Mouse (Mus musculus) induced T-regulatory cell, adult 2 months (primary cell): ENCODE results near the gene Themis3.

ENCODE experiments used
- DNase-seq: peaks from one replicate; pipeline ENCODE4 v3.0.0-alpha.2; 2012; ENCODE audit warnings: low read depth

Gene Themis3

GRCm38 (mm10) chr17:66594435-66594834, at the start of gene Themis3:
Themis3 (minus strand) TSS chr17:66594621.
- DNase-seq: no peak

GRCm38 (mm10) chr17:66637951-66638722, 43.7 kb upstream of the Themis3 start:
- no peak for DNase-seq

DNA sequence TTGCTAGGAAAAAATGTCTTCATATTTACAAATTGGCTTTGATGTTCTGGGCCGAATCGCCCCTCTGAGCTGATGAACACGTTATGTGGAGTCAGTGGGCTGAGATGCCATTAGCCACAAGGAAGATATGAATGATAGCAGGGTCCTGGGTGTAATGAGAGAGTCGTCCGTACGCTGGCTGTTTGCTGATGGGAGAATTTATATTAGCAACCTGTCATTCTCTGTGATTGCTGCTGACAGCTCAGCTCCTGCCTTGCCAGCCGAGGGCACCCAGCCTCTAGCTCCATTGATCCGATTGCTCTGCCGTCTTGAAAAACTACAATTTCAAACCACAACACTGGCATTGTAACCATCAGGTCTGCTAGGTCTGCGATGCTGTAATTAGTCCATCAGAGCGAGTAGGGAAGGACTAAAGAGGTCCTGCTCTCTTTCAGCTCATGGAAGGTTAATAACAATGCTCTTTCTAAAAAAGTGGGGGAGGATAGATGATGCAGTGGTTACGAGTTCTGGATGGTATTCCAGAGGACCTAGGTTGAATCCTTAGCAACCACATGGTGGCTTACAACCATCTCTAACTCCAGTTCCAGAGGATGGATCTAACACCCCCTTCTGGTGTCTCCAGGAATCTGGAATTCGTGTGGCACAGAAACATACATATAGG, 25.7 kb upstream of the Themis3 start:
- no peak for DNase-seq

- DNase-seq: no peak
Observed at GRCm38 (mm10) chr17:66619255-66619826, 24.9 kb upstream of the Themis3 start.

- DNase-seq: no peak
Observed at GRCm38 (mm10) chr17:66610032-66610431, 15.6 kb upstream of the Themis3 start.

DNA sequence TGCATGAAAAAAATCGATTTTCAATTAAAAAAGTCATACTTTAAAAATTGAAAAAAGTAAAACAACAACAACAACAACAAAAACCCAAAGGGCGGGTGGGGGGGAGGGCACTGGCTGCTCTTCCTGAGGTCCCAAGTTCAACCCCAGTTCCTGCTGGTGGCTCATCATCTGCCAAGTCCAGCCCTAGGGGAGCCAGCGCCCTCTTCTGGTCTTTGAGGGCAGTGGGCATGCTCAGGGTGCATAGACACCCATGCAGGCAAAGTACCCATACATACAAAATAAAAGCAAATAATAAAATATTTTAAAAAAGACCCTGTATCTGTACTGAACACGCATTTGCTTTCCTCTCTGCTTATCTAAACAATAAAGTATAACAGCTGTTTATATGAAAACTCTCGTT, 10.5 kb upstream of the Themis3 start:
- no peak for DNase-seq

DNA sequence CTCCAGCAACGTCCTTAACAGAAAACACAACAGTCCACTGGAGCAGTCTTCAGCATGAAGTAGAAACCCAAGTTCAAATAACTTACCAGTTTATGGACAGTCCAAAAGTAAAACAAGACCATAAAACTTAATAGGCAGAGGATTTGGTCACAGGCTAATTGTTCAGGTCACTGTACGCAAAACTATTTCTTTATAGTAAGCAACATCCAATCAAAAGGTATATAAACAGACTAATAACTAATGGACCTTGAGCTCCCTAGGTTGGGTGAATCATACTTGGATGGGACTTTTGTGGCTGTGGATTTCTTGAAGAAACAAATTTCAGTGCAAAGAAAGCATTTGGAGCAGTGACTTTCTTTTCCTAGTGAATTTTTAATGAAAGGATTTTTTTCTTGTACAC, 6.8 kb upstream of the Themis3 start:
- DNase-seq: no peak

DNA sequence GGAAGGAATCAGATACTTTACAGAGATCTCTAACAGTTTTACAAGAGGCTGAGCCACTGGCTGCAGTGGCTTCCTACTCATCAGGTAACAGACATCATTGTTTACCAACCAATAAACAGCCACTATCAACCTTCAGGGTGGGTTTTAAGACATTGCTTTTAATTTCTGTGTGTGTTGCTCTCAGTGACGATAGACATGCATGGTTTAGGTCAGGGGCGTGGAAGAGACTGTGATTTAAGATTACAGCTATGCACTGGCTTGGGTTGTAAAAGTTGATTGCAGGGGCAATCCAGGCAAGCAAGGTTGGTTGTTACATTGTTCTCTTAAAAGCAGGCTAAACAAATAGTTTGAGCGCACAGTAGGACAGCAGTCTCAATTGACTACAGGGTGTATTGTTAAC, 1.4 kb upstream of the Themis3 start:
- no peak for DNase-seq

DNA sequence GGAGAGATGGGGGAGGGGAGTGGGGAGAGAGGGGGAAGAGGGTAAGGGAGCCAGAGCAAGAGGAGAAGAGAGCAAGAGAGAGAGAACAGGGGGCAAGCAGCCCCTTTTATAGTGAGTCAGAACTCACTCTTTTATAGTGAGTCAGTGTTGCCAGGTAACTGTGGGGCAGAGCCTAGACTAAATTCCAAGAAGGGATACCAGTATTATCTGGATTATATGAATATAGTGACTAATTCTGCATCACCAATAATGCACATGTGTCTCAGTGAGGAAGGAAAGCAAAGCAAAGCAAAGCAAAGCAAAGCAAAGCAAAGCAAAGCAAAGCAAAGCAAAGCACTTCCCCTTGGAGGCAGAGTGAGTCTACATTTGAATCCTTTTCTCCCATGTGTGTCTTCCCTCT, 835 bp upstream of the Themis3 start:
- DNase-seq: no peak

DNA sequence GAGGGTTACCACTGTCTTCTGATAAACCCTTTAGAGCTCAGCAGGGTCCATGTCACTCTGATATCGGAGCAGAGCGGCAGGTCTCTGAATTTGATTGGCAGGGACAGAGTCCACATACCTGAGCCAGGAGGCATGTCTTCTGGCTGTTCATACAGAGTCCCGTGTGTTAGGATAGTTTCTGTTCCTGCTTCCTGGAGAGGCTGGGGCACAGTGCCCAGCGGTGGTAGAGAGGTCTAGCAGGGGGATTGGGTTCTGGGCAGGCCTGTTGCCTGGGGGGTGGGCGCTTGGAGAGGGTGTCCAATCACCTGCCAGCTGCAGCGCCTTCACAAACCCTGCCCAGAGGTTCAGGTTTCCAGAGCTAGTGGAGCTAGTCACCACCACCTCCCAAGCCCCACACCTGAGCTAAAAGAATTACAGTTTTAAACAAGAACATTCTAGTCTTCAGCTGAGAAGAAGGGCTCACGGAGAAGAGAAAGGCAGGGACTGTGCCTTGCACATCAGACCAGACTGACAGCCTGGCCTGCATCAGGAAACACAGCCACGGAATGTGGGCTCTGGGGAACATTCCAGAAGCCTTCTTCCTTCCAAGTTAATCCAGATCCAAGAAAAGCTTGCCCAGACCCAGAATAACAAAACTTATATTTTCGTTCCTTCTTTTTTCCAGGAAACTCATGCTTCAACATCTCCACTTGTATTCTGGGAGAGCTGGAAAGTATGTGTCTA, 3.9 kb downstream of the Themis3 start:
- no peak for DNase-seq

DNA sequence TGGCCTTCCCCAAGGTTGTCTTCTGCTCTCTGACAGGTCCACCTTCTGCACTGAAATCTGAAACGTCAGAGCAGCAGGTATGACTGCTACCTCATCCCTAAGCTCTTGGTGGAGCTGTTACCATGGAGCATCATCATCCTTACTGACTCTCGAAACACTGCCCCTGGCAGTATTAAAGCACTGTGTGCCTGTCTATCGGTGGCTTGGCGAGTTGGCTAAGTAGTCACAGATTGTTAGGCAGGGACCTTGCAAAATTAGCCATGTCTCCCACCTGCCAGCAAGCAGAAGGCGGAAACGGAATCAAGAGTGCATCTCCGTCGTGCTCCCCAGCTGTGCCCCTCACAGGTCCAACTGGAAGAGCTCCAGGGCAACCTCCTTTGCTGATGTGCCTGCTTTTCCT, 4.6 kb downstream of the Themis3 start:
- DNase-seq: no peak

DNA sequence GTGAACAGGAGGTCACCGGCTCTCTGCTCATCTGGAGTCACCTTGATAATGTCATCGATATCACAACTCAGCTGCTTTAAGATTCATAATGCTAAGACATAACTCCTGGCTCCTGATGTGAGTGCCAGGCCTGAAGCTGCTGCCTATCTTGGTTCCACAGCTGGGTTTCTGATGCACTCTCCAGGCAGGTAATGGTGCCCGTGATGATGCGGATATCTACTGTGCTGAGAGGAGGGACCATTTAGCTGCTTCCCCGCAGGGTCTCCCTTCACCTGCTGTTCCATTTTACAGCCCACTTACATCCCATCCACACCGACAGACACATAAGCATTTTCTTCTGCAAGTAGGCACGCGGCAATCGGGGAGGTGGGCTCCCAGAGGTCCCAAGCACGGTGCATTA, 7.7 kb downstream of the Themis3 start:
- DNase-seq: no peak

- DNase-seq: no peak
Observed at GRCm38 (mm10) chr17:66586078-66586477, 8.3 kb downstream of the Themis3 start.

GRCm38 (mm10) chr17:66580990-66581389, 13.4 kb downstream of the Themis3 start:
- no peak for DNase-seq

GRCm38 (mm10) chr17:66578007-66578406, 16.4 kb downstream of the Themis3 start:
- DNase-seq: no peak

- no peak for DNase-seq
Observed at GRCm38 (mm10) chr17:66577507-66577906, 16.9 kb downstream of the Themis3 start.

- DNase-seq: no peak
Observed at GRCm38 (mm10) chr17:66572677-66573060, 21.8 kb downstream of the Themis3 start.

- DNase-seq: no peak
Observed at GRCm38 (mm10) chr17:66571860-66572676, 22.4 kb downstream of the Themis3 start.

DNA sequence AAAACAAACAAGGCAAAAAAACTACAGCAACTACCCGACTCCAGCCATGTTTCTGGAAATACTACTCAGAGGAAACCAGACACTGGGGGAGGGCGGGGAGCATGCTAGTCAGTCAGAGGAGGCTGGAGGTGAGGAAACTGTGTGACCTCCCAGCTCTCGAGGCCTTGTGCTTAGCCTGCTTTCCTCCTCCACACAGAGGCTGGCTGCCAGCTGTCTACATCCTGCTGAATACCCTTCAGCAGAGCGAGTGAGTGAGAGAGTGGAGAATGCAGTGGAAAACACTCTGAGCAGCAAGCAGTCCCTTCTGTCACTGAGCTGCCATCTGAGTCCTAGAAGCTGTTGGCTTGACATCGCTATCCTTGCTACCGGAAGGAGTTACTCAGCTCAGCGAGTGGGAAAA, 30.2 kb downstream of the Themis3 start:
- DNase-seq: no peak

GRCm38 (mm10) chr17:66563551-66563950, 30.9 kb downstream of the Themis3 start:
- DNase-seq: no peak

DNA sequence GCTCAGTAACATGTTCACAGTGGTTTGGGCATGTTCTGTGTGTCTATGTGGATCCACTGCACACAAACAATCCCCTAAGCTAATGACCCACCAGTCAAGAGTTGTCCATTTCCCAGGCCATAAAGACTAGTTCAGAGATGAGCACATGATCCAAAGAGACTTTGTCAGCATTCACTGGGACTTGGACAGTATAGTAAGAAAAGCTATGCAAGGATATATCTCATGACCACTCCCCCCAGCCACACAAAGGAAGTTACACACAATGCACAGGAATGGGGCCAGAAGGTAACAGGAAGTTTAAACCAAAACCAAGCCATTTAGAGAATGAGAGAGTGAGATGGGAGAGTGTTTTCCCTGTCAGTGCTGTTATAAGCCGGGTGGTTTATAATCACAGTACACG, 33.0 kb downstream of the Themis3 start:
- DNase-seq: no peak
